Mouse (Mus musculus) heart, embryonic 14.5 days (tissue): ENCODE results near the gene Sync. TPM values are rescaled to one million over a fixed set of nuclear protein-coding genes. Genes with fewer than 3 reads are reported as not detected.

Experiments used
- ATAC-seq: fragments of 200-750 bp; cut with Nextera tagmentation; 2 replicates; pipeline ENCODE4 v1.8.0; 2017; ENCODE audit warnings: low read depth, moderate TSS enrichment; ENCODE audit not compliant: insufficient number of reproducible peaks, insufficient read depth, low FRiP score
- H3K27ac ChIP-seq, 2 experiments: fragments of 200-500 bp in 1 of 2; fragments of 300-500 bp in 1 of 2; sonication (generic) in 1 of 2; replicated peaks in 1 of 2; 2 replicates each; pipeline ENCODE4 v1.5.1; 2012 to 2014; ENCODE audit warnings: low read depth in 2 of 2, low read length in 2 of 2, control low read depth in 1 of 2, mild to moderate bottlenecking in 1 of 2, mixed read lengths in 1 of 2; ENCODE audit not compliant: control insufficient read depth in 1 of 2, insufficient read depth in 1 of 2
- H3K27me3 ChIP-seq: fragments of 300-500 bp; sonication (generic); 2 replicates; pipeline ENCODE4 v1.6.1; 2014; ENCODE audit warnings: mild to moderate bottlenecking, low read length, control low read depth; ENCODE audit not compliant: control insufficient read depth, insufficient read depth
- H3K36me3 ChIP-seq: fragments of 300-500 bp; sonication (generic); 2 replicates; pipeline ENCODE4 v1.6.1; 2014; ENCODE audit warnings: mild to moderate bottlenecking, control low read depth, low read length, mixed read lengths; ENCODE audit not compliant: control insufficient read depth, insufficient read depth
- H3K4me1 ChIP-seq, 2 experiments: fragments of 200-500 bp in 1 of 2; fragments of 300-500 bp in 1 of 2; sonication (generic) in 1 of 2; 2 replicates each; pipeline ENCODE4 v1.6.1; 2012 to 2014; ENCODE audit warnings: low read length in 2 of 2, control low read depth in 1 of 2, mixed read lengths in 1 of 2; ENCODE audit not compliant: control insufficient read depth in 2 of 2, insufficient read depth in 2 of 2
- H3K4me2 ChIP-seq: fragments of 300-500 bp; sonication (generic); 2 replicates; pipeline ENCODE4 v1.6.1; 2014; ENCODE audit warnings: mild to moderate bottlenecking, low read length
- H3K4me3 ChIP-seq, 2 experiments: fragments of 200-500 bp in 1 of 2; fragments of 300-500 bp in 1 of 2; sonication (generic) in 1 of 2; 2 replicates each; pipeline ENCODE4 v1.5.1; 2012 to 2014; ENCODE audit warnings: low read length in 2 of 2, mild to moderate bottlenecking in 2 of 2, control low read depth in 1 of 2, low read depth in 1 of 2, moderate library complexity in 1 of 2; ENCODE audit not compliant: control insufficient read depth in 1 of 2, insufficient read depth in 1 of 2
- H3K9ac ChIP-seq: fragments of 300-500 bp; sonication (generic); 2 replicates; pipeline ENCODE4 v1.6.1; 2014; ENCODE audit warnings: mild to moderate bottlenecking, low read length
- H3K9me3 ChIP-seq: fragments of 300-500 bp; sonication (generic); 2 replicates; pipeline ENCODE4 v1.6.1; 2016; ENCODE audit warnings: low read length, control low read depth; ENCODE audit not compliant: control insufficient read depth
- WGBS: fragments of 180-500 bp; shearing (Covaris S2); extraction: QIAGEN DNeasy Blood & Tissue Kit; methylation state at CpG from one replicate; pipeline ENCODE4 v1.1.7; 2014; 5-methylcytosine and 5-hydroxymethylcytosine counted together
- polyA plus RNA-seq: library from polyadenylated mRNA; unstranded; fragments of >200 nt; fragmentation: Nextera tagmentation; extraction: Ambion mirVana; gene quantifications from 2 replicates; pipeline ENCODE4 v1.2.1, GENCODE M21; 2014

Sync gene
- polyA plus RNA-seq, 1 experiment from 2014 or later = 1.8 TPM

DNA sequence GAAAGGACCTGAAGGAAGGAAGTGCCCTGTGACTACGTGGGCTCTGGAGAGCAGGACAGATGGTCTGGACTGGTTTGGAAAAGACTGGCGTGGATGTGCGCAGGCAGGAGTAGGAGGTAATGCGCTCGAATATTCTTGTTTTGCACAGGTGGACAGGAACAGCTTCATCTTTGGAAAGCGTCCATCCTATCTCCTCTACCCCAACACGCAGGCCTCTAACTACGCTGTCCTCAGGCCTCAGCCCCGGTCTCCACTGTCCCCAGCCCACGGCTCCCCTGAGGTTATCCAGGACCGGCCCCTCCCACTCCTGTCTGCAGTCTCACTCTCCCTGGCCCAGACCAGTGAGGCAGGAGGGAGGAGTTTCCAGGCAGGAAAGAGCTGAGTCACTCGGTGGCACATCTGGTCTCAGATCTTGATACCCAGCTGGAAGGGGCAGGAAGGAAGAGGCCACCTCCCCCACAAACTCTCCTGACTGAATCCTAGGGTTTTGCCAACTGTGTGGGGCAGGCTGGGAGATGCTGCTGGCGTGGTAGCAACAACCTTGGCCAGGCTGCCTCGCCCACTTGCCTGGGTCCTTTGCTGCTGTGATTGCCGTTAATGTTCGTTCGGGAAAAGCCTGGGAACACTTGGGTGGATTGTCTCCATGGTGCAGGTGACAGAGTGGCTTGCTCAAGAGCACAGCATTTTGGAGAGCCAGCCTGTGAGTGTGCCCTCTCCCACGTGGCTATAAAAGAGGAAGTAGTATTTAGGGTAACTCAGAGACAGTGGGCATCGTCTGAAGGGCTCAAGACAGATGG, 24.0 kb upstream of the Sync start:
- no peak overlapping the region for H3K9ac ChIP-seq
- H3K4me3 ChIP-seq = peak overlapping the region in 1 of 2 experiments; percentile 9; a peak in 1 of 4 replicates
- H3K36me3 ChIP-seq = no peaks in the 10 kb centered on the region
- ATAC-seq = peak; percentile 79
- peaks cover 12% of the 10 kb centered on the region; the same call in 1 of the 2 replicates for H3K27me3 ChIP-seq
- H3K27ac ChIP-seq = peak overlapping the region; percentile 38 to 49; a peak in 2 of 4 replicates
- H3K4me2 ChIP-seq = peak overlapping the region; percentile 21; the same call in 1 of the 2 replicates
- peaks cover 6 to 8% of the 10 kb centered on the region in 2 experiments; a peak in 1 of 4 replicates for H3K4me1 ChIP-seq
- no peaks in the 10 kb centered on the region for H3K9me3 ChIP-seq
- 22% methylated on average over 19 of the region's 19 CpGs for WGBS

- Histone ChIP-seq H3K27me3 (0 out of 2 replicates have a peak, but pooled peaks cover 4% of the 10 kb centered on the region), H3K9me3 (no peaks in the 10 kb centered on the region), H3K27ac (no peak overlapping the region), H3K4me2 (no peak overlapping the region), H3K4me1 (peaks cover 6 to 8% of the 10 kb centered on the region in 2 experiments; a peak in 1 of 4 replicates), H3K4me3 (no peak overlapping the region), H3K36me3 (no peaks in the 10 kb centered on the region), H3K9ac (no peak overlapping the region)
- 80% methylated on average over 4 of the region's 4 CpGs for WGBS
- ATAC-seq = no peak
Measured at GRCm38 (mm10) chr4:129266191-129266590, 21.2 kb upstream of the Sync start.

DNA sequence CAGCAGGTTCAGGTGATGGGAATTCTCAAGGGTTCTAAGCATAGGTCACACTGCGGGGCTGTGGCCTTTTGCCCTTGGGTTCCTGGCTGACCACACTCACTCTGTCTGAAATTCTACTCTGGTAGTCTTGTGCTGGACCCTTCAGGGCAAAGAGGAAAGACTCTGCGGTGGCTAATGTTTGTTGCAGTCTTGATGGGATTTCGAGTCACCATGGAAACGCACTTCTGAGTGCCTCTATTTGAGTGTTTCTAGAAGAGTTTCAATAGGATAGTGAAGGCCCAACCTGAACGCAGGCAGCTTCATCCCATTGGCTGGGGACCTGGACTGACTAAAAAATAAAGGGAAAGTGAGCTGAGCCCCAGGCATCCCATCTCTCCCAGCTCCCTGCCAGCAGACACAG, 20.6 kb upstream of the Sync start:
- 83% methylated on average over 5 of the region's 5 CpGs for WGBS
- H3K27ac ChIP-seq = no peak overlapping the region
- no peak overlapping the region for H3K4me3 ChIP-seq
- no peak for ATAC-seq
- H3K27me3 ChIP-seq = 0 out of 2 replicates have a peak, but pooled peaks cover 3% of the 10 kb centered on the region
- peaks cover 6 to 8% of the 10 kb centered on the region in 2 experiments; a peak in 1 of 4 replicates for H3K4me1 ChIP-seq
- H3K36me3 ChIP-seq = no peaks in the 10 kb centered on the region
- no peak overlapping the region for H3K9ac ChIP-seq
- H3K4me2 ChIP-seq = no peak overlapping the region
- no peaks in the 10 kb centered on the region for H3K9me3 ChIP-seq

- 38% methylated on average over 1 of the region's 1 CpGs for WGBS
- no peak for ATAC-seq
- H3K4me2 ChIP-seq = no peak overlapping the region
- peaks cover 5 to 10% of the 10 kb centered on the region in 2 experiments for H3K4me1 ChIP-seq
- no peak overlapping the region for H3K9ac ChIP-seq
- H3K9me3 ChIP-seq = no peaks in the 10 kb centered on the region
- H3K27ac ChIP-seq = no peak overlapping the region
- no peak overlapping the region for H3K4me3 ChIP-seq
- H3K36me3 ChIP-seq = no peaks in the 10 kb centered on the region
- H3K27me3 ChIP-seq = 0 out of 2 replicates have a peak, but pooled peaks cover 4% of the 10 kb centered on the region
Measured at GRCm38 (mm10) chr4:129268698-129269097, 18.7 kb upstream of the Sync start.

- no peak overlapping the region for H3K4me3 ChIP-seq
- H3K9ac ChIP-seq = peak overlapping the region; percentile 11; the same call in 1 of the 2 replicates
- ATAC-seq = no peak
- H3K36me3 ChIP-seq = no peaks in the 10 kb centered on the region
- peaks cover 5 to 10% of the 10 kb centered on the region in 2 experiments for H3K4me1 ChIP-seq
- H3K27me3 ChIP-seq = 0 out of 2 replicates have a peak, but pooled peaks cover 4% of the 10 kb centered on the region
- WGBS = 12% methylated on average over 15 of the region's 15 CpGs
- H3K9me3 ChIP-seq = no peaks in the 10 kb centered on the region
- H3K4me2 ChIP-seq = peak overlapping the region; percentile 48
- no peak overlapping the region for H3K27ac ChIP-seq
Measured at GRCm38 (mm10) chr4:129271991-129272755, 15.2 kb upstream of the Sync start.

- no peak overlapping the region for H3K4me3 ChIP-seq
- H3K9ac ChIP-seq = peak overlapping the region; percentile 11; the same call in 1 of the 2 replicates
- no peaks in the 10 kb centered on the region for H3K36me3 ChIP-seq
- no peak for ATAC-seq
- 0 out of 2 replicates have a peak, but pooled peaks cover 4% of the 10 kb centered on the region for H3K27me3 ChIP-seq
- 24% methylated on average over 5 of the region's 5 CpGs for WGBS
- no peak overlapping the region for H3K27ac ChIP-seq
- no peaks in the 10 kb centered on the region for H3K9me3 ChIP-seq
- peaks cover 5 to 10% of the 10 kb centered on the region in 2 experiments for H3K4me1 ChIP-seq
- H3K4me2 ChIP-seq = peak overlapping the region; percentile 48
Measured at GRCm38 (mm10) chr4:129272756-129273046, 14.7 kb upstream of the Sync start.

DNA sequence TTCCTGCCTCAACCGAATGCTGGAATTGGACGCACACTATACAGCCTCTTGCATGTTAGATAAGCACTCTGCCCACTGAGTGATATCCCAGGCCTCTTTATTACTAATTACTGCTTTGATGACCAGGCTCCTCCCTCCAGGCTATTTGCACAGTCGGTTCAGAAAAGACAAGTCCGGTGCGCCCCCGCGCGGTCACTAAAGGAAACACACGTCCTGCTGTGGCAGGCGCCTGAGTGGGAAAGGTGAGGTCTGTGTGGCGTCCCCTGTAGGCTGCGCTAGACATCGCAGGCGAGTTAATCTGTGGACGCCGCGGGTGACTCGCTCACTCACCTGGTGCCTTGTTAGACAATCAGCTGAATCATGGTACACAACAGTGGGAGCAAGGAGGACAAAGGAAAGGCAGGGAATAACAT, 11.0 kb upstream of the Sync start:
- 2% methylated on average over 18 of the region's 18 CpGs for WGBS
- Histone ChIP-seq H3K9ac (no peak overlapping the region), H3K27ac (no peak overlapping the region), H3K9me3 (no peaks in the 10 kb centered on the region), H3K36me3 (no peaks in the 10 kb centered on the region), H3K27me3 (0 out of 2 replicates have a peak, but pooled peaks cover 4% of the 10 kb centered on the region), H3K4me1 (peaks cover 5 to 10% of the 10 kb centered on the region in 2 experiments), H3K4me2 (no peak overlapping the region), H3K4me3 (no peak overlapping the region)
- ATAC-seq = no peak; the same call in 1 of the 2 replicates
